Mouse (Mus musculus) heart, adult 18-20 months (tissue): ENCODE results near the gene Psmc3ip. TPM values are rescaled to one million over a fixed set of nuclear protein-coding genes. Genes with fewer than 3 reads are reported as not detected.

Experiments used
- DNase-seq, 2 experiments: peaks; one replicate each; pipeline ENCODE4 v3.0.0; 2021 to 2022; ENCODE audit warnings: mixed read lengths in 1 of 2
- total RNA-seq, 2 experiments: library from RNA; stranded (reverse); gene quantifications; 2 replicates each; pipeline ENCODE4 v1.2.3; 2021

Psmc3ip gene
- total RNA-seq, 2 experiments from 2014 or later = 2.4 to 2.6 TPM

GRCm38 (mm10) chr11:101119131-101119760, 24.0 kb upstream of the Psmc3ip start:
- peak in 1 of 2 experiments; percentile 31 for DNase-seq

GRCm38 (mm10) chr11:101118105-101118504, 22.9 kb upstream of the Psmc3ip start:
- DNase-seq = no peak

GRCm38 (mm10) chr11:101115564-101115963, 20.3 kb upstream of the Psmc3ip start:
- peak in 1 of 2 experiments; percentile 25 for DNase-seq

- no peak for DNase-seq
These were observed 16.9 kb upstream of the Psmc3ip start for GRCm38 (mm10) chr11:101112186-101112585.

GRCm38 (mm10) chr11:101111178-101111577, 15.9 kb upstream of the Psmc3ip start:
- no peak for DNase-seq

- DNase-seq = no peak
These were observed 15.5 kb upstream of the Psmc3ip start for GRCm38 (mm10) chr11:101110708-101111107.

GRCm38 (mm10) chr11:101109351-101109750, 14.1 kb upstream of the Psmc3ip start:
- DNase-seq = no peak

GRCm38 (mm10) chr11:101103011-101103410, 7.8 kb upstream of the Psmc3ip start:
- no peak for DNase-seq

- DNase-seq = no peak
These were observed 3.0 kb upstream of the Psmc3ip start for GRCm38 (mm10) chr11:101098231-101098630.

- no peak for DNase-seq
These were observed 314 bp downstream of the Psmc3ip start for GRCm38 (mm10) chr11:101094930-101095313.

- DNase-seq = no peak
These were observed 5.3 kb downstream of the Psmc3ip start for GRCm38 (mm10) chr11:101089931-101090330.

GRCm38 (mm10) chr11:101087682-101088055, 7.6 kb downstream of the Psmc3ip start:
- peak in 1 of 2 experiments; percentile 36 for DNase-seq

- peak; percentile 93 to 96 for DNase-seq
These were observed 8.2 kb downstream of the Psmc3ip start, which contains the start of gene Mlx for GRCm38 (mm10) chr11:101086756-101087681. Gene Mlx, plus strand, starts transcription at chr11:101087277.

- DNase-seq = peak in 1 of 2 experiments; percentile 19
These were observed 8.9 kb downstream of the Psmc3ip start for GRCm38 (mm10) chr11:101086323-101086674.

- DNase-seq = peak in 1 of 2 experiments; percentile 3
These were observed 9.5 kb downstream of the Psmc3ip start for GRCm38 (mm10) chr11:101085617-101086322.

GRCm38 (mm10) chr11:101084811-101085210, 10.4 kb downstream of the Psmc3ip start:
- peak in 1 of 2 experiments; percentile 1 for DNase-seq

GRCm38 (mm10) chr11:101084246-101084645, 11.0 kb downstream of the Psmc3ip start:
- no peak for DNase-seq

- no peak for DNase-seq
These were observed 12.0 kb downstream of the Psmc3ip start for GRCm38 (mm10) chr11:101083083-101083697.

- DNase-seq = peak; percentile 92
These were observed 12.8 kb downstream of the Psmc3ip start, which contains the start of gene Coasy for GRCm38 (mm10) chr11:101082208-101083082. Gene Coasy, plus strand, starts transcription at chr11:101082565.

GRCm38 (mm10) chr11:101081659-101082058, 13.6 kb downstream of the Psmc3ip start:
- DNase-seq = no peak

- DNase-seq = no peak
These were observed 14.8 kb downstream of the Psmc3ip start for GRCm38 (mm10) chr11:101080421-101080820.
